Mouse (Mus musculus) lung, embryonic 16.5 days (tissue): ENCODE measurements around the gene Slc24a4. TPM values are rescaled to one million over a fixed set of nuclear protein-coding genes. Genes with fewer than 3 reads are reported as not detected.

Source experiments
- ATAC-seq: fragments of 200-750 bp; cut with Nextera tagmentation; 2 replicates; pipeline ENCODE4 v1.8.0; 2017; ENCODE audit warnings: low read depth, mild to moderate bottlenecking, moderate library complexity
- H3K27ac ChIP-seq: fragments of 300-500 bp; sonication (generic); 2 replicates; pipeline ENCODE4 v1.5.1; 2014; ENCODE audit warnings: mild to moderate bottlenecking, control low read depth, low read length
- H3K27me3 ChIP-seq: fragments of 300-500 bp; sonication (generic); 2 replicates; pipeline ENCODE4 v1.6.1; 2014; ENCODE audit warnings: low read depth, low read length, mixed read lengths; ENCODE audit not compliant: control insufficient read depth, insufficient read depth
- H3K36me3 ChIP-seq: fragments of 300-500 bp; sonication (generic); 2 replicates; pipeline ENCODE4 v1.6.1; 2014; ENCODE audit warnings: low read length; ENCODE audit not compliant: control insufficient read depth, insufficient read depth
- H3K4me1 ChIP-seq: fragments of 300-500 bp; sonication (generic); replicated peaks from 2 replicates; pipeline ENCODE4 v1.6.1; 2014; ENCODE audit warnings: low read length, mixed read lengths; ENCODE audit not compliant: control insufficient read depth, insufficient read depth
- H3K4me2 ChIP-seq: fragments of 300-500 bp; sonication (generic); 2 replicates; pipeline ENCODE4 v1.6.1; 2014; ENCODE audit warnings: low read depth, low read length, control low read depth
- H3K4me3 ChIP-seq: fragments of 300-500 bp; sonication (generic); 2 replicates; pipeline ENCODE4 v1.5.1; 2014; ENCODE audit warnings: mild to moderate bottlenecking, low read length, control low read depth
- H3K9ac ChIP-seq: fragments of 300-500 bp; sonication (generic); 2 replicates; pipeline ENCODE4 v1.6.1; 2014; ENCODE audit warnings: low read length, control low read depth
- H3K9me3 ChIP-seq: fragments of 300-500 bp; sonication (generic); 2 replicates; pipeline ENCODE4 v1.6.1; 2016; ENCODE audit warnings: low read length; ENCODE audit not compliant: control insufficient read depth
- WGBS: fragments of 180-500 bp; shearing (Covaris S2); extraction: QIAGEN DNeasy Blood & Tissue Kit; methylation state at CpG from one replicate; pipeline ENCODE4 v1.1.7; 2014; 5-methylcytosine and 5-hydroxymethylcytosine counted together
- polyA plus RNA-seq: library from polyadenylated mRNA; unstranded; fragments of >200 nt; fragmentation: Nextera tagmentation; extraction: Ambion mirVana; gene quantifications from 2 replicates; pipeline ENCODE4 v1.2.1, GENCODE M21; 2015

Slc24a4 gene
- polyA plus RNA-seq, 1 experiment from 2014 or later, result 3.1 TPM

- ATAC-seq, result peak; percentile 51
- WGBS, result 40% methylated on average over 3 of the region's 3 CpGs
- no peak overlapping the region for H3K4me2 ChIP-seq
- H3K27ac ChIP-seq, result no peak overlapping the region
- no peaks in the 10 kb centered on the region for H3K36me3 ChIP-seq
- H3K9me3 ChIP-seq, result no peaks in the 10 kb centered on the region
- H3K4me3 ChIP-seq, result no peak overlapping the region
- H3K4me1 ChIP-seq, result no peaks in the 10 kb centered on the region
- no peaks in the 10 kb centered on the region for H3K27me3 ChIP-seq
- H3K9ac ChIP-seq, result no peak overlapping the region
These were observed 123.5 kb downstream of the Slc24a4 start for GRCm38 (mm10) chr12:102251985-102252384.

- Histone ChIP-seq H3K9ac (no peak overlapping the region), H3K4me3 (no peak overlapping the region), H3K27ac (no peak overlapping the region), H3K4me2 (no peak overlapping the region), H3K9me3 (no peaks in the 10 kb centered on the region), H3K4me1 (no peaks in the 10 kb centered on the region), H3K27me3 (no peaks in the 10 kb centered on the region), H3K36me3 (no peaks in the 10 kb centered on the region)
- ATAC-seq, result no peak
- whole genome bisulfite sequencing, result 75% methylated on average over 1 of the region's 1 CpGs
These were observed 124.0 kb downstream of the Slc24a4 start for GRCm38 (mm10) chr12:102252525-102252924.

- H3K27me3 ChIP-seq, result no peaks in the 10 kb centered on the region
- no peak overlapping the region for H3K27ac ChIP-seq
- ATAC-seq, result no peak
These were observed 126.5 kb downstream of the Slc24a4 start for GRCm38 (mm10) chr12:102255012-102255411.

GRCm38 (mm10) chr12:102258522-102259112, 130.1 kb downstream of the Slc24a4 start:
- Histone ChIP-seq H3K27me3 (no peaks in the 10 kb centered on the region), H3K9ac (no peak overlapping the region), H3K27ac (no peak overlapping the region), H3K4me2 (no peak overlapping the region), H3K36me3 (no peaks in the 10 kb centered on the region), H3K9me3 (no peaks in the 10 kb centered on the region), H3K4me1 (peaks cover 20% of the 10 kb centered on the region), H3K4me3 (no peak overlapping the region)
- WGBS, result 62% methylated on average over 3 of the region's 3 CpGs
- no peak for ATAC-seq

More at GRCm38 (mm10) chr12:102255012-102255411, 126.5 kb downstream of the Slc24a4 start:
- H3K36me3 ChIP-seq, result no peaks in the 10 kb centered on the region
- H3K9me3 ChIP-seq, result no peaks in the 10 kb centered on the region
- H3K4me2 ChIP-seq, result no peak overlapping the region
- no peaks in the 10 kb centered on the region for H3K4me1 ChIP-seq
- H3K4me3 ChIP-seq, result no peak overlapping the region
- no peak overlapping the region for H3K9ac ChIP-seq

GRCm38 (mm10) chr12:102261933-102262396, 133.4 kb downstream of the Slc24a4 start:
- ATAC-seq, result peak; percentile 82
- Histone ChIP-seq H3K4me3 (no peak overlapping the region), H3K27ac (peak overlapping the region; percentile 38), H3K4me2 (no peak overlapping the region), H3K9me3 (no peaks in the 10 kb centered on the region), H3K4me1 (peaks cover 20% of the 10 kb centered on the region), H3K36me3 (no peaks in the 10 kb centered on the region), H3K9ac (0 out of 2 replicates have a peak overlapping the region, but pooled peaks have one; percentile 14), H3K27me3 (no peaks in the 10 kb centered on the region)
- 11% methylated on average over 8 of the region's 8 CpGs for WGBS

GRCm38 (mm10) chr12:102262809-102263208, 134.3 kb downstream of the Slc24a4 start:
- no peak overlapping the region for H3K27ac ChIP-seq
- H3K9me3 ChIP-seq, result no peaks in the 10 kb centered on the region
- H3K27me3 ChIP-seq, result no peaks in the 10 kb centered on the region
- H3K9ac ChIP-seq, result no peak overlapping the region
- no peaks in the 10 kb centered on the region for H3K36me3 ChIP-seq
- H3K4me2 ChIP-seq, result no peak overlapping the region
- 70% methylated on average over 2 of the region's 2 CpGs for WGBS
- peaks cover 20% of the 10 kb centered on the region for H3K4me1 ChIP-seq
- peak; percentile 20 for ATAC-seq
- no peak overlapping the region for H3K4me3 ChIP-seq

- Histone ChIP-seq H3K27ac (no peak overlapping the region), H3K4me3 (no peak overlapping the region), H3K9me3 (no peaks in the 10 kb centered on the region), H3K4me2 (no peak overlapping the region), H3K36me3 (no peaks in the 10 kb centered on the region), H3K9ac (no peak overlapping the region), H3K27me3 (no peaks in the 10 kb centered on the region), H3K4me1 (peaks cover 20% of the 10 kb centered on the region)
- ATAC-seq, result no peak
These were observed 134.7 kb downstream of the Slc24a4 start for GRCm38 (mm10) chr12:102263249-102263648.

GRCm38 (mm10) chr12:102266433-102266832, 137.9 kb downstream of the Slc24a4 start:
- H3K36me3 ChIP-seq, result no peaks in the 10 kb centered on the region
- 84% methylated on average over 8 of the region's 8 CpGs for WGBS
- H3K27ac ChIP-seq, result no peak overlapping the region
- no peaks in the 10 kb centered on the region for H3K27me3 ChIP-seq
- no peaks in the 10 kb centered on the region for H3K9me3 ChIP-seq
- no peak for ATAC-seq
- no peak overlapping the region for H3K9ac ChIP-seq
- H3K4me1 ChIP-seq, result peaks cover 17% of the 10 kb centered on the region
- no peak overlapping the region for H3K4me2 ChIP-seq
- no peak overlapping the region for H3K4me3 ChIP-seq

- no peak overlapping the region for H3K27ac ChIP-seq
- H3K27me3 ChIP-seq, result no peaks in the 10 kb centered on the region
- no peaks in the 10 kb centered on the region; the same call in 1 of the 2 replicates for H3K4me1 ChIP-seq
- H3K4me2 ChIP-seq, result no peak overlapping the region
- no peak overlapping the region for H3K9ac ChIP-seq
- no peak for ATAC-seq
- WGBS, result 47% methylated on average over 2 of the region's 2 CpGs
- no peaks in the 10 kb centered on the region for H3K9me3 ChIP-seq
- H3K36me3 ChIP-seq, result no peaks in the 10 kb centered on the region
- H3K4me3 ChIP-seq, result no peak overlapping the region
These were observed 140.6 kb downstream of the Slc24a4 start for GRCm38 (mm10) chr12:102269144-102269543.
